Mouse (Mus musculus) granulocyte monocyte progenitor cell, adult 5-6 weeks (primary cell): Measurements from ENCODE around the gene Ino80. TPM values are rescaled to one million over a fixed set of nuclear protein-coding genes. Genes with fewer than 3 reads are reported as not detected.
A peak's percentile ranks its signal among the peaks of the same experiment; 100 is the strongest.

Experiments used
- ATAC-seq: replicated peaks from 2 replicates; pipeline ENCODE4 v1.8.0; 2016; ENCODE audit warnings: mild to moderate bottlenecking, moderate TSS enrichment, inconsistent platforms; ENCODE audit not compliant: poor library complexity, severe bottlenecking
- total RNA-seq, 2 experiments: library from RNA; stranded (forward) in 1 of 2; stranded (reverse) in 1 of 2; fragments of 200-712, 200-1000 nt in 1 of 2; fragments of >200 nt in 1 of 2; fragmentation: Nextera tagmentation in 1 of 2; gene quantifications; 2 replicates each; pipeline ENCODE4 v1.2.3; 2014 to 2017

Gene Ino80
- total RNA-seq, 2 experiments from 2014 or later = 25.1 to 25.3 TPM

DNA sequence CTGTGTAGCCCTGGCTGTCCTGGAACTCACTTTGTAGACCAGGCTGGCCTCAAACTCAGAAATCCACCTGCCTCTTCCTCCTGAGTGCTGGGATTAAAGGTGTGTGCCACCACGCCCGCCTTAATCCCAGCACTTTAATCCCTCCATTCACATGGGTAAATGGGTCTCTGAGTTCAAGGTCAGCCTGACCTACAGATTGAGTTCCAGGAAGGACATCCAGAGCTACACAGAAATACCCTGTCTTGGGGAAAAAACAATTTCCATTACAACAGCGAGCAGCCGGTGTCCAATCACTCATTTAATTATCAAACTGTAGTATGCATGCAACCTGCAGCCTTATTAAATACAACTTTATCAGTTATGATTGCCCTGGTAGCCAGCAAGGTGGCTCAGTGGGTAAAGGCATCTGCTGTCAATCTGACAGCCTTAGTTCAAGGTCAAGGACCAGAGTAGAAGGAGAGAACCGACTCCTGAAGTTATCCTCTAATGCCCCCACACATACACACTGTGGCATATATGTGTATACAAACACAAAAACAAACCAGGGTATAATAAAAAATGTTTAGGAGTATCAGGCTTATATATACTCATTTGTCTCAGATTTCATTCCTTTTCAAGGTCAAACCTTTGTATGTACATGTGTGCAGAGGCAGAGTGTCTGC lies 14.2 kb downstream of the Ino80 start:
- no peak for ATAC-seq

DNA sequence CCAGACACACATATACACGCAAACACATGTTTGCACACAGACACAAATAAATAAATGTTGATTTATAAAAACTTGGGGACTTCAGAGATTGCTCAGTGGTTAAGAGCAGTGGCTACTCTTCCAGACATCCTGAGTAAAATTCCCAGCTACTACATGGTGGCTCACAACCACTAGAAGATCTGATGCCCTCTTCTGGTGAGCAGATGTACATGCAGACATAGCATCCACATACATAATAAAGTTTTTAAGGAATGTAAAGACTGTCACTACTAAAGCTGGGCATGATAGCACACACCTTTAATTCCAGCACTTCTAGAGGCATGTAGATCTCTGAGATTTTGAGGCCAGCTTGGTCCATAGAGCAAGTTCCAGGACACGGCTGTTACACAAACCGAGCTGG lies 16.5 kb downstream of the Ino80 start:
- peak; percentile 44; the same call in 1 of the 2 replicates for ATAC-seq

DNA sequence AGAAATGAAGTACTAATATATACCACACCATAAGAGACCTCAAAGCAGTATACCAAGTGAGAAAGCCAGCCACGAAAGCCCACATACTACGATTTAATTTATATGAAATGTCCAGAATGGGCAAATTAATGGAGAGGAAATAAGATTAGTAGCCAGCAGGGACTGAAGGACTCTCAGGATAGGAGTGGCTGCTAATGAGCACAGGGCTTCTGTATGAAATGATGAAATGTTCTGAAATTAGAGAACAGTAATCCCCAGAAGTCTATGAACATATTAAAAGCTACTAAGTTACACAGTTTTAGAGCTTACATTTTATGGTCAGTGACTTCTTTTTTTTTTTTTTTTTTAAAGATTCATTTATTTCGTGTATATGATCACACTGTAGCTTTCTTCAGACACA lies 22.9 kb downstream of the Ino80 start:
- no peak for ATAC-seq

DNA sequence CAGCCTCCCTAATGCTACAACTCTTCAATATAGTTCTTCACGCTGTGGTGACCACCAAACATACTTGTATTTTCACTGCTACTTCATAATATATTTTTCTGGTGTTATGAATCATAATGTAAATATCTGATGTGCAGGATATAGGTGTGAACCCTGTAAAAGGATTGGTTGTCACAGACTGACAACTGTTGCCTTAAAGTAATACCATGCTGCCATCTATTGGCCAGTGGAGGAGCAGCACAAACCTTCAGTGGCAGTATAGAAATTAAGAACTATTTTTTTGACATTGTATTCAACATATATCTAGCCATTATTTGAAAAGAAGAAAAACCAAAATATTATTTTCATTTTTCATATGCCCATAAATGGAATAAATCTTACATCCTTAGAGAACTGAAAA lies 40.5 kb downstream of the Ino80 start:
- peak; percentile 76 for ATAC-seq

DNA sequence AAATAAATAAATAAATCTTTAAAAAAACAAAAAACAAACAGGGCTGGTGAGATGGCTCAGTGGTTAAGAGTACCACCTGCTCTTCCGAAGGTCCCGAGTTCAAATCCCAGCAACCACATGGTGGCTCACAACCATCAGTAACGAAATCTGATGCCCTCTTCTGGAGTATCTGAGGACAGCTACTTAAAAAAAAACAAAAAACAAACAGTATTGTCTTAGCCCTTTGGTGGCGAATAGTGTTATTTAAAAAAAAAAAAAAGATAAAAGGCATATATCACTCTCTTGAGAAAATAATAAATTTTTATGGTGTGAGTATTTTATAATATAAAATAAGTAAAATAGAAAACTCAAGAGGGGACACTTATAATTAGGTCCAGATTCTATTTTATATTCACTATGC lies 41.0 kb downstream of the Ino80 start:
- no peak for ATAC-seq

DNA sequence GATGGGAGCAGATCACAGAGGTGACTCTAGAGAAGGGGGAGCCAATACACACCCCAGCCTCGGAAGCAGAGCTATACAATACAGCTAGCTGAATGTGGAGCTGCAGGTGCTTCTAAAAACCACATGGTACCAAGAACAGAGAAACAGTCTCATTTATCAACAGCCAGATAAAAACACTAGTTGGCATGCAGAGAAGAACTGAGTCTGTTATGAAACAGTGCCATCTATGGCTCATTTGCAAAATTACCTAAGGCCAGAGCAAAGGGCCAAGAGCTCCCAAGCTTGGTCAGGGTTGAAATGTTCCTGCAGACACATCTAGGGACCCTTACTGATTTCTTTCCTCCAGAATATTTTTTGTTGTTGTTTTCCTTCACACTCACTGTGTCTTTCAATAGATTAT lies 63.7 kb downstream of the Ino80 start:
- no peak; the same call in 1 of the 2 replicates for ATAC-seq

DNA sequence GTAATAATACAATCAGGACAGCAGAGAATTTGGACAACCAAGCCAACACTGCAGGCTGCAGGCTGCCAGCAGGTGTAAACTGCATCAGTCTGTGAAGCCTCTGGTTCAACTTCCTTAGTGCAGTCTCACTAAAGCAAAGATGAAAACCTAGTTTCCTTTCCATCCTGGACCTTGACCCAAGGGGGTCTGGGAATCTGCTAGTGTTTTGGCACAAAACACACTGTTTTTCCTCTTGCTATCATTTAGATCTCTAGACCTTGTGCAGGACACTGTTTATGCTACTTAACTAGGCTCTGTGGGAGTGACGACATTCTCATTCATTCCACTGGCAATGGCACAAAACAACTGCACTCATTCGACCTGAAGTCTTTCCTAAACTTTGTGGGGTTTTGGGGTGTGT lies 65.8 kb downstream of the Ino80 start:
- no peak for ATAC-seq

DNA sequence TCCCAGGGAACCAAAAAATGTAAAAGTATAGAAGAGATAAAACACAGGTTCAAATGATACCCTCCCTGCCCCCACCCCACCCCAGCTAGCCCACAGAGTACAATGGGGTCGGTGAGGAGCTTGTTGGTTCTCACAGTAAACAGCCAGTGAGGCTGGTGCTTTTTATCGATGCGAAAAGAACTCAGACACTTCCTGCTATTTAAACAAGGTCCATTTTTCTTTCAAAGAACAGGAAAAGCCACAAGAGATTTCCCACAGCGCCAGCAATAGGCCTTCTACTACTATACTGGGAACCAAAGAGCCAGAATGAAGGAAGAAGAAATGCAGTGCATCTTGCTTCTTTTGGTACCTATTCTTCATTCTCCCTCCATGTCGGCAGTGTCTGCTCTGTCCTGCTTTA lies 66.5 kb downstream of the Ino80 start:
- no peak for ATAC-seq

DNA sequence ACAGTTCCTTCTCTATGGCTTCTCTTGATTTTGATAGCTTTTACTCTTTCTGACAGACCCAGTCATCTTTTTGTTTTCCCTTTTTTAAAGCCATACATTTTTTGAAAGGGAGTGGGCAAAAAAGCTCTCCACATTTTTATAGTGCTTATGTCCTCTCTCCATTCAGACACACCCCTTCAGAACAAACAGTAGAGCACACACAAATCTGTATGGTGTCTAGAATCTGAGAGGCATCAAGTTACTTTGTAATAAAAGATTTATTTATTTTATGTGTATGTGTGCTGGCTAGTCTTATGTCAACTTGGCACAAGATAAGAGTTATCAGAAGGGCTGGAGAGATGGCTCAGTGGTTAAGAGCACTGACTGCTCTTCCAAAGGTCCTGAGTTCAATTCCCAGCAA lies 68.8 kb downstream of the Ino80 start:
- no peak for ATAC-seq

DNA sequence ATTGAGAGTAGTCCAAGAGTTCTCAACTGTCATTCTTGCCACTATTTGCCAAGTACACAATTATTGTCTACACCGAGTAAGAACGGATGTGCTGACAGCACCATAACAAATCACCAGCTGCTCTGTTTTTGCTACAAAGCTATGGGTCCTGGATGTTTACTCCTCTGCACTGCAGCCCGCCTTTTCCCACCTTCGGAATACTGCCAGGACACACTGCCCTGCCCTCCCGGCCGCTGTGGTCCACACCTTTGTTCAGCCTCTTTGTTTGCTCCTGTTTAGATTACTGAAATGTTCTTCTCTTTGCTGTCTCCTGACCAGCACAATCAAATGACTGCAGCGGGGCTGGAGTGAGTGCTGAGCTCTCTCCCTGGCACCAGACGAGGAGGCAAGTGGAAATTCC lies 69.2 kb downstream of the Ino80 start:
- ATAC-seq = no peak

DNA sequence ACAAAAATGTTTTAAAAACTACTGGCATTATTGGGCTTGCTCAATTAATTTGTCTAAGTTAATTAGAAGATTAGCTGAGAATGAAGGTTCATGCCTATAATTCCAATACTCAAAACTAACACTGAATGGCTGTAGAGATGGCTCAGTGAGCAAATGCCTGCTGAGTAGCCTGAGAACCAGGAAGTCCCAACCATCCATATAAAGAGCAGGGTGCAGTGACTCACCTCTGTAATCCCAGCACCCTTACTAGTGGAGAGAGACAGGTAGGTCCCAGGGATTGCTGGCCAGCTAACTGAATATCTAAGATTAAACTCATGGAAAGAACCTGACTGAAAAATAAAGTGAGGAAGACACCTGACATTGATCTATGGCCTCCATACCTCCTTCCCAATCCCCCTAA lies 78.2 kb downstream of the Ino80 start:
- ATAC-seq = no peak

DNA sequence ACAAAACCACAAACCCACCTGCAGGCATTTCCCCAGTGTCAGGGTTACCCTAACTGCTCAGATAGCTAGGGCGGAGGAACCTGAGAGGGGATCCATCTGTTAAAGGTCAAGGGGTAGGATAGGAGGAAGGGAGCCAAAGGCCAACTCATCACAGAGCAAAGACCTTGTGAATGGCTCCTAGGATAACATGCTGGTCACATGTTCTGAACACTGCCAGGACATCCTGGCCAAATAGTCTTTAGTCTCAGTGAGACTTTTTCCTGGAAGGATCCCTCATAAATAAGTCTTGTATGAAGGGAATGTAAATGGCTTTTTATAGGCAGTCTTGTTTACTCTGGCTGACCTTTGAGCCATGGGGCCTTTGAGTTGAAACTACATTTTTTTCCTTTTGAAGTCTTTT lies 78.8 kb downstream of the Ino80 start:
- no peak for ATAC-seq

DNA sequence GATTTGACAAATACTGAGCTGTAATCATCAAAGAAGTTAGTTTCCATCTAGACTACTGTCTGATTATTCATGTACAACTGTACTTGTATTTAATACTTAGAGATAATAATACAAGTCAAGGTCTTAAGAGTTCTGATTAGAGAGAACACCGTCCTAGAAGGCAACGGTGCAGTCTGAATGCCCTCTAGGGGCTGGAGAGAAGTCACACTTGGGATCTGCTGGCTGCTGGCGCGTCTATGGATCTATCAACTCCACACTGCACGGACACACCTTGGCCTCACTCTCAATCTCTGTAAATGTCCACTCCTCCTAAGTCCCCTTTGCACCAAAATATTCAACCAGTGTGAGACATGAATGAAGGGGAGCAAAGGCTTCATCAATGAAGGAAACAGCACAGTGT lies 79.2 kb downstream of the Ino80 start:
- no peak for ATAC-seq

DNA sequence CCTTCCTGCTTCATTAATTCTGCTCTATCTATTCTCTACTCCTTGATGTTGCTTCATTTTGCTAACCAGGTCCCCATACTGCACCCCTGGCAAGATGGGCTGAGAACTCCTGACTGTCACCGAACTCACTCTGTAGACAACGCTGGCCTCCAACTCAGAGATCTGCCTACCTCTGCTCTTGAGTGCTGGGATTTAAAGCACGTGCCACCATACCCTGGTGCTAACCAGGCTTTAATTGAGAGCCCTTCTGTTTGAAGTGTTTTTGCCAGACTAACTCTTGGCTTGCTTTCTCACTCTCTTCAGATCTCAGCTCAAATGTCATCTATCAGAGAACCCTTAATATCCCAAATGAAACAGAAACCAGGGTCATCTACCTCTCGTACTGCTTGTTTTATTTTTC lies 87.5 kb downstream of the Ino80 start:
- ATAC-seq = no peak

DNA sequence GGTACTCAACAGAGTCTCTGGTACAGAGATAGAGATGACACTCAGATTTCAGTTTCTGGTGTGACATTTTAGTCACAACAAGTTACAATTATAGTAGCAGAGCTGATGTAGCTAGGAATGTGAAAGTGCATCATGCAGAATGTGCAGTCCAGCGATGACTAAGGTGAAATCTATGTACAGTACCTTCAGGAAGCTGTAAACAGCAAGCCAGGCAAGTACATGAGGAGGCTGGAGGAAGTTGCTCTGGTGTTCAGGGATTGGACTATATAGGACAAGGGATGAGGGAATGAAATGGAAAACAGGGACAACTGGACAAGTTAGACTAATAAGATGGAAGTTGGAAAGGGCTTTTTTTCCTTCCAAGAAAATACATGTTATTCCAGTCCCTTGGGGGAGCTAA lies 89.2 kb downstream of the Ino80 start:
- no peak for ATAC-seq

DNA sequence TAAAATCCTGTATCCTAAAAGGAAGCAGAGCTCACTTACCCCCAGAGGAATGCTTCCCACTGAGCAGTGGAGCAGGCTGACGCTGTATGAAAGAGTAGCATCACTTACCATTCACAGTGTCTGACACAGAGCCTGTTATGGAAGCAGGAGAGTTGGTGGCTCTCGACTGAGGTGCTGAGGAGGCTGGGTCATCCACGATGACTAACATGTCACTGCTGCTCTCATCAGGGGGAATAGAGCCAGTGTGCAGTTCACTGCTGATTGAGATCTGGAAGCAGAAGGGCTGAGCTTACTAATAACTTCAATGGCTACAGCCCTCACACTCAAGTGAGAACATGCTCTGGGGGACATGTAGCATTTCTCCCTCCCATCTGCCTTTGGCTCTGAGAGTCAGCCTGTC lies 98.0 kb downstream of the Ino80 start:
- no peak for ATAC-seq

DNA sequence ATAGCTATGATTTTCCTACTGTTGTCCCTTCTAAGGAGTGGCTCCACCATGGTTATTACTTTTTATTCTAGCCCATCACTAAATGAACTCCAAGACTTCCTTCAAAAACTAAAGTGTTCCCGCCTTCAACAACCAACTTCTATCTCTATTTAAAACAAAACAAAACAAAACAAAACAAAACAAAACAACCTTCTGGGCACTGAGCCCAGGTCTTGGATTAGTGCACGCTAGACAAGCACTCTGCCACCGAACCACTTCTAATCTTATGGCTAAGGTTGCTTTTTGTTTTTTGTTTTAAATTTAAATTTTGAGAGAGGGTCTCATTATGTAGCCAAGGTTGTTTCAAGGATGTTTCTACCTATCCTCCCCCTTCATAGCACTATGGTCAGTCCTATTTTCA lies 99.7 kb downstream of the Ino80 start:
- no peak for ATAC-seq

DNA sequence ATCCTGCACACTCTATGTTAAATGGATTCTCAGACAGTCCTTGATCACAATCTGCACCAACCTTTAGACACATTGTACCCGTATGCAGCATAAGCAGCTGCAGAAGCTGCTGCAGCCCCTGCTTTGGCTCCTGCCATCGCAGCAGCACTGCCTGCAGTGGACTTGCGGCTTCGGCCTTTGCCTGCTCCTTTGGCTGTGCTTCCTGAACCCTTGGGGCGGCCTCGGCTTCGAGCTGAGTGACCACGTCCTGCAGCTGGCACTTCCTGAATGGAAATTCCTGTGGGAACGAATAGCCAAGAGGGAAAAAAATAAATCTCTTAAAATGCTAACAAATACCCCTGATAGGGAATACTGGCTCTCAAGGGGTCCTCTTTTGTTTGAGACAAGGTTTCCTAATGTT lies 100.2 kb downstream of the Ino80 start:
- no peak for ATAC-seq

DNA sequence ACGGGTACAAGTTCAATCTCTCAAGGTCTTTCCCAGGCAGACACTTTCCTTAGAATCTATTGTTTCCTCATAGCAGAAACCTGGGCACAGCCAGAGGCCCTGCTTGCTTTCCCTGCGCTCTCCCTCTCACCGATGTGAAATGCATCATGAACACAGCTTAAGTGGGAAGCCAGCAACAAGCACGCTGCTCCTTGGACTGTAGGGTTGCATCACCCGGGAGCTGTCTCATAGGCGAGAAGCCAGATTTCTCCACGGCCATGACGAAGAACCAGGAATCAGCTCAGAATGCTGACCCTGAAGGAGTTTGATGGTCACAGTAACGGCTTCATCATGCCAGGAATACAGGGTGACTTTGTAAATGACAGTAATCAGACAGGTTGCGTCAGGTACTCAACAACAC lies 107.4 kb downstream of the Ino80 start:
- ATAC-seq = no peak

DNA sequence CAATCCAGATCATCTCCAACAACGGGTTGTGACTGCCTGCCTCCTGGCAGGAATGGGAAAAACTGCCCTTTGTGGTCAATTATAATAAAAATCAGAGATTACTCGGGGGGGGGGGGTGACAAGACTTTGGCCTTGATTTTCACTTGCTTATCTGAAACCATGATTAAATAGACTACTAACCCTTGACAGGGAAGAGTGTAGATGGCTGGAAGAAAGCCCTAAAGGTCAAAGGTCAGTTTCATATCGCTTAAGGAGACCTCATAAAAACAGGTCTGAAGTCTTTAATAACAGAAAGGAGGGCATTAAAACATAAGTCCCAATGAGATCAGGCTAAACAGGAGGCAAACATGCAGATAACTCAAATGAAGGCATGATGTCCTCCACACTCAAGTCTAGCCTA lies 110.1 kb downstream of the Ino80 start:
- ATAC-seq = no peak

DNA sequence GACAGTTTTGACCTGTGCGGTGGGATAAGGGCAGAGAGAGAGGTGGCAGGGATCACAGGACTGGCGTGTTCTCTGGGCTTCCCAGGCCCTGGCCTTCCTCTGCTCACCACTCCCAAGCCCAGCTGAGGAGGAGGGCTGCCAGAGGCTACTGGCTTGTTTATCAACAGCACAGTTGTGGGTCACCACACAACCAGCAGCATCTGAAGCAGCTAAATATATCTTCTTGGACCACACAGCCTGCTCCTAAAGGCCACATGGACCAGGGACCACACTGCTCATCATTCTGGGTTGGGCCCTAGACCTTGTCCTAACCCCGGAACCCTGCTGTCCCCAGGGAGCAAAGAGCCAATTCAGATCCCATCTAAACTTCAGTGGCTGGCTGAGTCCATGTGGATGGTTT lies 112.5 kb downstream of the Ino80 start:
- ATAC-seq = no peak

DNA sequence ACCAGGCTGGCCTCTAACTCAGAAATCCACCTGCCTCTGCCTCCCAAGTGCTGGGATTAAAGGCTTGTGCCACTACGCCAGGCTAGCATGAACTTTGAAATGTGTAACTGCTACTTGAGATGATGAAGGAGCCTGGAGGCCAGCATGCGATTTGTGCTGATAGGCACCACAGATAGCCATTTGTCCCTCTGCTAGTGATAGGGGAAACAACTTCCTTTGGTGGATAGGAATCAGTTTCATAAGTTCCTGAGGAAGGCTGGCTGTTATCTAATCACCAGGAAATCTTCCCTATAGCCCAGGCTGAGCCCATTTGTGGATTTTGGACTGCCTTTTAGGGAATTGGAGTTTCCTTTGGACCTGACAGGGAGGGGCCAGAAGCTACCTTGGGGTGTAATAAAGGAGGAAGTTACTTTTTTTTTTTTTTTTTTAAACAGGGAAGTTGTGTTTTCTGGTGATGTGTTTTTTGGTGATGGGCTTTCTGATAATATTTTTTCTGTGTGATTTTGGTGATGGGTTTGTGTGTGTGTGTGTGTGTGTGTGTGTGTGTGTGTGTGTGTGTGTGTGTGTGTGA lies 117.7 kb downstream of the Ino80 start:
- peak; percentile 41 for ATAC-seq

DNA sequence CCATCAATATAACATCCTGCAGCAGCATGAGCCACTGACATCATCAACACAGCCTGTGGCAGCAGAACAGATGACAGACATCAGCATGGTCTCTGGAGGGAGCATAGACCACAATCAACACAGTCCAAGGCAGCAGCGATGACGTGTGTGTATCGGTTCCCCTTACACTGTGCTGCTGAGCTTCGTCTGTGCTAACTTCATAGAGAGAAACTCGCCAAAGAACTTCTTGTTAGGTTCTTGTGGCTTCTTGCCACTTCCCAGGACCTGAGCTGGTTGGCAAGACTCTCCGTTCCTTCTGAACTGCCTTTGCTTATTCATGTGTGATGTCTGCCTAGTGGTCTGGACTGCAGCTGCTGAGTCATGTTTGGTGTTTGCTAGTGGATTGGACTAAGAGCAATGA lies 119.2 kb downstream of the Ino80 start:
- ATAC-seq = peak; percentile 50
